ENCODE assay signal across 8 mouse cellular contexts in the genomic region with DNA sequence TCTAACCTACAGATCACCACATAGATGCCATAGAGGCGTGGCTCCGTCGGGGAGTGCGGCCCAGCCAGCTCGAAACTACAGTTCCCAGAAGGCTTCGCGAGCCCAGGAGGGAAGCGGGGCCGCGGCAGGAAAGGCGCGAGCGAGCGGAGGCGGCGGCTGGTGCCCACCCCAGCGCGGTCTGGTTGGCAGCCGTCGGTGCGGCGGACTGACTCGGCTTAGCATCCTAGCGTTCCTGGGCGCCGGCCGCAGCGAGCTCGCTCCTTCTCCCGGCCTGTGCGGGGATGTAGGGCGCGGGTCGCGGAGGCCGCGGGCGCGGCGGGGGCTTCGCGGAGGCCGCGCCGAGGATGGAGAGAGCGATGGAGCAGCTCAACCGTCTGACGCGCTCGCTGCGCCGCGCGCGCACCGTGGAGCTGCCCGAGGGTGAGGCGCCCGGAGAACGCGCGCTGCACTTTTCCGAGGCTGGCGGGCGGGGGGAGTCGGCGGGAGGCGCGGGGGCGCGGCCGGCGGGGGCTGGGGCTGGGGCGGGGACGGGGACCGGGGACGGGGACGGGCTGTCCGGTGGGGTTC. TPM values are rescaled to one million over a fixed set of nuclear protein-coding genes. Genes with fewer than 3 reads are reported as not detected.
DNase-seq lines count a peak whose midpoint lies in the region; ATAC-seq and TF ChIP-seq lines count a peak whose summit lies in the region.

A gene (plus strand): TSS at position 99 of the 567 bp plus-strand sequence.

- under 1% methylated on average over 55 of the region's 79 CpGs for WGBS in embryonic facial prominence, embryonic 13.5 days
- WGBS in heart, adult 2 months = 1% methylated on average over 75 of the region's 79 CpGs
- WGBS in kidney, adult 2 months = 1% methylated on average over 75 of the region's 79 CpGs
- WGBS in limb, embryonic 11.5 days = 1% methylated on average over 27 of the region's 79 CpGs
- WGBS in midbrain, embryonic 13.5 days = 1% methylated on average over 61 of the region's 79 CpGs
- WGBS in small intestine, adult 2 months = under 1% methylated on average over 62 of the region's 79 CpGs

- H3K36me3 ChIP-seq in embryonic facial prominence, embryonic 13.5 days = no peaks in the 10 kb centered on the region
- no peaks in the 10 kb centered on the region for H3K36me3 ChIP-seq in heart, adult 2 months (ENCODE audit: control insufficient read depth, insufficient read depth, low read length)
- H3K36me3 ChIP-seq in kidney, adult 2 months (ENCODE audit: control insufficient read depth, insufficient read depth, low read length) = no peaks in the 10 kb centered on the region
- no peaks in the 10 kb centered on the region for H3K36me3 ChIP-seq in limb, embryonic 11.5 days (ENCODE audit: control insufficient read depth, insufficient read depth, low read length)
- no peaks in the 10 kb centered on the region for H3K36me3 ChIP-seq in midbrain, embryonic 13.5 days
- no peaks in the 10 kb centered on the region for H3K36me3 ChIP-seq in small intestine, adult 2 months (ENCODE audit: control insufficient read depth, insufficient read depth, low read length)

- H3K9me3 ChIP-seq in embryonic facial prominence, embryonic 13.5 days = no peaks in the 10 kb centered on the region
- no peaks in the 10 kb centered on the region for H3K9me3 ChIP-seq in limb, embryonic 11.5 days (ENCODE audit: control insufficient read depth, low read length)
- no peaks in the 10 kb centered on the region for H3K9me3 ChIP-seq in midbrain, embryonic 13.5 days

- TF ChIP-seq EP300 in heart, adult 2 months (IDR thresholded peaks at IDR 0.05; ENCODE audit: insufficient read depth, low read depth, low read length) = no peak

- peak; percentile 84 for DNase-seq in 3T3-L1 (ENCODE audit: low read depth, low spot score)
- peak; percentile 88 to 92 for DNase-seq in adrenal gland, postnatal 36 days
- peak; percentile 87 to 89 for DNase-seq in heart, adult 2 months
- peak; percentile 80 for DNase-seq in kidney, adult 2 months
- DNase-seq in limb, embryonic 11.5 days (ENCODE audit: low spot score) = peak; percentile 94

- H3K4me3 ChIP-seq in embryonic facial prominence, embryonic 13.5 days = peak within 1 kb of the TSS; percentile 81
- peak within 1 kb of the TSS; percentile 83 for H3K4me3 ChIP-seq in heart, adult 2 months
- H3K4me3 ChIP-seq in kidney, adult 2 months (ENCODE audit: insufficient read depth, low read depth, low read length) = peak within 1 kb of the TSS; percentile 86
- peak within 1 kb of the TSS; percentile 76 for H3K4me3 ChIP-seq in limb, embryonic 11.5 days (ENCODE audit: low read depth, low read length)
- H3K4me3 ChIP-seq in midbrain, embryonic 13.5 days (replicated peaks) = peak within 1 kb of the TSS; percentile 78
- H3K4me3 ChIP-seq in small intestine, adult 2 months (ENCODE audit: low read depth, low read length) = peak within 1 kb of the TSS; percentile 99

- peak within 1 kb of the TSS; percentile 66 for H3K4me2 ChIP-seq in embryonic facial prominence, embryonic 13.5 days
- peak within 1 kb of the TSS; percentile 45 for H3K4me2 ChIP-seq in limb, embryonic 11.5 days (ENCODE audit: low read depth, severe bottlenecking)
- H3K4me2 ChIP-seq in midbrain, embryonic 13.5 days (replicated peaks) = peak within 1 kb of the TSS; percentile 66

- peak; percentile 50 for TF ChIP-seq POLR2A in heart, adult 2 months (IDR thresholded peaks at IDR 0.05; ENCODE audit: insufficient read depth, low read depth, low read length)
- no peak for TF ChIP-seq POLR2A in kidney, adult 2 months (IDR thresholded peaks at IDR 0.05; ENCODE audit: low read depth, low read length)
- TF ChIP-seq POLR2A in small intestine, adult 2 months (IDR thresholded peaks at IDR 0.05; ENCODE audit: low read depth, low read length) = peak; percentile 47; the same call in 1 of the 2 replicates

- intact Hi-C loops in heart, adult 2 months (cut with DNase I) = no loop called here

- peak within 1 kb of the TSS; percentile 85 for H3K9ac ChIP-seq in embryonic facial prominence, embryonic 13.5 days
- H3K9ac ChIP-seq in heart, adult 2 months (ENCODE audit: low read depth, low read length) = peak within 1 kb of the TSS; percentile 85
- H3K9ac ChIP-seq in limb, embryonic 11.5 days (ENCODE audit: low read length) = peak within 1 kb of the TSS; percentile 93
- peak within 1 kb of the TSS; percentile 81 for H3K9ac ChIP-seq in midbrain, embryonic 13.5 days (replicated peaks)

- no peaks in the 10 kb centered on the region for H3K4me1 ChIP-seq in embryonic facial prominence, embryonic 13.5 days
- no peaks in the 10 kb centered on the region for H3K4me1 ChIP-seq in heart, adult 2 months (ENCODE audit: control insufficient read depth, insufficient read depth, low read length)
- H3K4me1 ChIP-seq in kidney, adult 2 months (ENCODE audit: control insufficient read depth, insufficient read depth, low read length) = no peaks in the 10 kb centered on the region
- H3K4me1 ChIP-seq in limb, embryonic 11.5 days (ENCODE audit: control insufficient read depth, insufficient read depth, low read length) = no peaks in the 10 kb centered on the region
- peaks cover 3% of the 10 kb centered on the region; the same call in 1 of the 2 replicates for H3K4me1 ChIP-seq in midbrain, embryonic 13.5 days (replicated peaks)
- peaks cover 3% of the 10 kb centered on the region; the same call in 1 of the 2 replicates for H3K4me1 ChIP-seq in small intestine, adult 2 months (ENCODE audit: control insufficient read depth, insufficient read depth, insufficient read length, low read length)

- no peak for TF ChIP-seq CTCF in heart, adult 2 months (IDR thresholded peaks at IDR 0.05)
- no peak for TF ChIP-seq CTCF in kidney, adult 2 months (conservative IDR thresholded peaks at IDR 0.05; ENCODE audit: insufficient read depth, insufficient read length, low read depth, low read length)
- no peak for TF ChIP-seq CTCF in small intestine, adult 2 months (IDR thresholded peaks at IDR 0.05; ENCODE audit: extremely low read depth, insufficient read length, insufficient replicate concordance, low read depth, low read length)

- H3K79me2 ChIP-seq in heart, adult 2 months (replicated peaks; ENCODE audit: control insufficient read depth, insufficient read depth, low read length) = peaks cover 2% of the 10 kb centered on the region; the same call in 1 of the 2 replicates

- ATAC-seq in embryonic facial prominence, embryonic 13.5 days (ENCODE audit: insufficient number of reproducible peaks, insufficient read depth, low FRiP score, low TSS enrichment, low read depth) = peak; percentile 94
- ATAC-seq in limb, embryonic 11.5 days (ENCODE audit: insufficient number of reproducible peaks, low FRiP score, low TSS enrichment, low read depth) = peak; percentile 95
- peak; percentile 98 for ATAC-seq in midbrain, embryonic 13.5 days

- H3K27me3 ChIP-seq in embryonic facial prominence, embryonic 13.5 days = no peaks in the 10 kb centered on the region
- no peaks in the 10 kb centered on the region for H3K27me3 ChIP-seq in heart, adult 2 months (ENCODE audit: control insufficient read depth, insufficient read depth, low read length)
- no peaks in the 10 kb centered on the region for H3K27me3 ChIP-seq in kidney, adult 2 months (replicated peaks; ENCODE audit: control insufficient read depth, insufficient read depth, low read length)
- H3K27me3 ChIP-seq in limb, embryonic 11.5 days (ENCODE audit: control insufficient read depth, insufficient read depth, low read length) = no peaks in the 10 kb centered on the region
- no peaks in the 10 kb centered on the region for H3K27me3 ChIP-seq in midbrain, embryonic 13.5 days
- H3K27me3 ChIP-seq in small intestine, adult 2 months (ENCODE audit: control insufficient read depth, insufficient read depth, low read length) = no peaks in the 10 kb centered on the region

- H3K27ac ChIP-seq in embryonic facial prominence, embryonic 13.5 days = peak within 1 kb of the TSS; percentile 93
- peak within 1 kb of the TSS; percentile 89 for H3K27ac ChIP-seq in heart, adult 2 months
- peak within 1 kb of the TSS; percentile 15; the same call in 1 of the 2 replicates for H3K27ac ChIP-seq in kidney, adult 2 months (ENCODE audit: insufficient read depth, low read depth, low read length)
- H3K27ac ChIP-seq in limb, embryonic 11.5 days (replicated peaks; ENCODE audit: low read depth, low read length) = peak within 1 kb of the TSS; percentile 91
- H3K27ac ChIP-seq in midbrain, embryonic 13.5 days = peak within 1 kb of the TSS; percentile 97
- H3K27ac ChIP-seq in small intestine, adult 2 months (ENCODE audit: insufficient read depth, low read depth, low read length) = peak within 1 kb of the TSS; percentile 54

RNA-seq across cellular contexts. Expression of the gene that starts here (rescaled TPM):
- total RNA-seq in adrenal gland, postnatal 36 days (2021) = 10 to 100 TPM in 1 of 2 experiments, 1 to 10 TPM in 1; 8.7 to 10.0 TPM
- 17.8 and 20.1 TPM in 2 replicates for polyA plus RNA-seq in embryonic facial prominence, embryonic 13.5 days (2015; fragmentation: Nextera tagmentation; extraction: Ambion mirVana)
- 1 to 10 TPM; 7.1 to 8.9 TPM for total RNA-seq in heart, adult 2 months (2021)
- 4.2 and 5.7 TPM in 2 replicates for polyA plus RNA-seq in heart, adult 2 months (2012; rRNA removed)
- polyA plus RNA-seq in kidney, adult 2 months (2012; rRNA removed) = 3.5 and 4.2 TPM in 2 replicates
- polyA plus RNA-seq in limb, embryonic 11.5 days (2014; fragmentation: Nextera tagmentation; extraction: Ambion mirVana) = 29.2 and 30.5 TPM in 2 replicates
- polyA plus RNA-seq in midbrain, embryonic 13.5 days (2015; fragmentation: Nextera tagmentation; extraction: Ambion mirVana) = 16.8 and 18.0 TPM in 2 replicates
- polyA plus RNA-seq in small intestine, adult 2 months (2012; rRNA removed) = 4.4 and 9.5 TPM in 2 replicates

Comparison
In these comparisons a context has a peak if more than half of its experiments do, and no peak if none do; other contexts are left out.
1. Peak in every context shown above with its lines: DNase-seq, ATAC-seq, H3K4me3 ChIP-seq and H3K27ac ChIP-seq.
2. H3K27ac ChIP-seq: peak in every context shown above with its lines; median percentile 97 in midbrain, embryonic 13.5 days; 93 in embryonic facial prominence, embryonic 13.5 days; 91 in limb, embryonic 11.5 days; 89 in heart, adult 2 months; 54 in small intestine, adult 2 months; 15 in kidney, adult 2 months.